Mouse (Mus musculus): ENCODE measurements around the gene Edn3.

GRCm38 (mm10) chr2:174793181-174793580, 32.8 kb downstream of the Edn3 start:
- no peak for TF ChIP-seq CTCF (IDR thresholded peaks at IDR 0.05; ENCODE audit: borderline replicate concordance, insufficient read depth, low read length)
- no peak for TF ChIP-seq POLR2A (IDR thresholded peaks at IDR 0.05; ENCODE audit: low read depth, low read length)

Measured in embryonic fibroblast, embryonic 13.5 days (primary cell).